Mouse (Mus musculus) frontal cortex, postnatal 25 days (tissue): ENCODE results near the gene Onecut1.

ENCODE experiments used
- DNase-seq, 2 experiments: peaks; one replicate each; pipeline ENCODE4 v3.0.0; 2022; ENCODE audit warnings: low spot score in 2 of 2

Onecut1 gene

GRCm38 (mm10) chr9:74911430-74911829, 49.7 kb downstream of the Onecut1 start:
- DNase-seq, result no peak

GRCm38 (mm10) chr9:74911919-74912318, 50.2 kb downstream of the Onecut1 start:
- DNase-seq, result no peak

GRCm38 (mm10) chr9:74912619-74913376, 51.1 kb downstream of the Onecut1 start:
- DNase-seq, result no peak

GRCm38 (mm10) chr9:74915611-74916010, 53.9 kb downstream of the Onecut1 start:
- DNase-seq, result no peak

- DNase-seq, result no peak
Measured at GRCm38 (mm10) chr9:74920450-74920849, 58.7 kb downstream of the Onecut1 start.

- DNase-seq, result no peak
Measured at GRCm38 (mm10) chr9:74921422-74921821, 59.7 kb downstream of the Onecut1 start.

GRCm38 (mm10) chr9:74922884-74923283, 61.2 kb downstream of the Onecut1 start:
- no peak for DNase-seq

GRCm38 (mm10) chr9:74923291-74923977, 61.7 kb downstream of the Onecut1 start:
- no peak for DNase-seq

- DNase-seq, result no peak
Measured at GRCm38 (mm10) chr9:74925220-74925769, 63.6 kb downstream of the Onecut1 start.

GRCm38 (mm10) chr9:74929981-74930423, 68.3 kb downstream of the Onecut1 start:
- DNase-seq, result no peak

- no peak for DNase-seq
Measured at GRCm38 (mm10) chr9:74930653-74931052, 68.9 kb downstream of the Onecut1 start.

- no peak for DNase-seq
Measured at GRCm38 (mm10) chr9:74935289-74935688, 73.6 kb downstream of the Onecut1 start.

GRCm38 (mm10) chr9:74937761-74938160, 76.0 kb downstream of the Onecut1 start:
- no peak for DNase-seq

GRCm38 (mm10) chr9:74938670-74939534, 77.2 kb downstream of the Onecut1 start:
- DNase-seq, result no peak
